Mouse (Mus musculus) ES-CJ7 (cell line): ENCODE measurements around the gene Vmn1r36.
"Not testable (repeated sequence)": the region's sequence is repeated elsewhere in the genome, so short reads cannot be mapped to it uniquely, and the experiment has no call there.

Experiments
- DNase-seq: peaks from one replicate; pipeline ENCODE4 v3.0.0; 2011; ENCODE audit warnings: low read depth, low spot score

Vmn1r36 gene

DNA sequence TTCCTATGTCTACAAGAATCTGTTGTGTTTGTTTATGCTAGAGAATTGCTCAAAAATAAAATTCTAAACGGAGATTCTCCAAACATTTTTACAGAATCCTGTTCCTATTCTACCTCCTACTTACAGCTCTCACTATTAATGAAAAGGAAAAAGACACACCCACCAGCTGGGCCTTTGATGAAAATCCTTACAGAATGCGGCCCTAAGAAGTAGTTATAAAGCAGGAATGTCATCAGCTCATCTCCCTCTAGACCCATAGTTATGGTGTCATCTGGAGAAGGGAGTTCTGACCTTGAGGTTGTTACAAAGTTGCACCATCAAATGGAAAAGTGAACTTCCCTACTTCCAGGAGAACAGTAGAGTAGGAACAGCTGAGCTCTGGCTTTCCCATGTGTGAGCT, at the start of gene Vmn1r36:
TSS of gene Vmn1r36 (minus strand) at position 101 of the 400 bp plus-strand sequence.
- DNase-seq: not testable (repeated sequence)

GRCm38 (mm10) chr6:66729082-66729481, 10.1 kb upstream of the Vmn1r36 start, which contains the start of gene Vmn1r37:
Gene Vmn1r37, plus strand, starts transcription at chr6:66729382.
- not testable (repeated sequence) for DNase-seq

GRCm38 (mm10) chr6:66713854-66714253, 5.1 kb downstream of the Vmn1r36 start:
- no peak for DNase-seq

- DNase-seq: no peak
These were observed 10.1 kb downstream of the Vmn1r36 start for GRCm38 (mm10) chr6:66708901-66709300.

DNA sequence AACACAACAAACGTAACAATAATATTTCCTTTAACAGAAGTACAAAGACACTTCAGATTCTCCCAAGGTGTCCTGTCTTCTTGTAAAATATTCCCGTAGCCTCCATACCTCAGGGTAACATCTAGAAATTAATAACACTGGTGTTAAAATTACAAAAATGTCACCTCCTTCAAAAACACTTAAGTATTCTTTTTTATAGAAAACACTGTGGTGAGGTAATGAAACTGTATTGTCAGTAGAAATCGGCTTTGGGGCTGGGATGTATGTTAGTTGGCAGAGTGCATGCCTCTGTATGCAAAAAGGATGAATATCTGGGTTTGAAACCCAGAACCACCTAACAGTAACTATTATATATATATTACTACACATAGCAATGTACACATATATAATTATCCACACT, 33.2 kb downstream of the Vmn1r36 start, which contains the start of gene Vmn1r35:
TSS of gene Vmn1r35 (minus strand) at position 101 of the 400 bp plus-strand sequence.
- DNase-seq: no peak
